ENCODE assay signal across 24 mouse cellular contexts in genomic region chr2:65828699-65829098, GRCm38 (mm10). TPM values are rescaled to one million over a fixed set of nuclear protein-coding genes. Genes with fewer than 3 reads are reported as not detected.
"Had no signal": no experiment of that assay in that cellular context is flagged by ENCODE, and none has a peak within 500 bp of the region (broad histone marks: within the 10 kb centered on the region; RNA-seq: fewer than 3 reads in every experiment).

No protein-coding gene starts in this region.

- H3K4me3 ChIP-seq: gastrocnemius, adult 2 months; heart, embryonic 10.5 days; heart, embryonic 12.5 days; hindbrain, embryonic 13.5 days; hindbrain, embryonic 15.5 days; kidney, embryonic 15.5 days; left cerebral cortex, adult 2 months; limb, embryonic 10.5 days; limb, embryonic 12.5 days had no signal

- H3K4me2 ChIP-seq: heart, embryonic 12.5 days; hindbrain, embryonic 13.5 days; hindbrain, embryonic 15.5 days; kidney, embryonic 15.5 days; limb, embryonic 12.5 days had no signal

- H3K9me3 ChIP-seq: heart, embryonic 10.5 days; heart, embryonic 12.5 days; hindbrain, embryonic 13.5 days; hindbrain, embryonic 15.5 days; kidney, embryonic 15.5 days; limb, embryonic 10.5 days had no signal

- H3K36me3 ChIP-seq: heart, embryonic 10.5 days; heart, embryonic 12.5 days; hindbrain, embryonic 13.5 days; hindbrain, embryonic 15.5 days; kidney, embryonic 15.5 days; limb, embryonic 10.5 days; limb, embryonic 12.5 days had no signal

- H3K9ac ChIP-seq: heart, embryonic 12.5 days; hindbrain, embryonic 13.5 days; hindbrain, embryonic 15.5 days; kidney, embryonic 15.5 days; limb, embryonic 12.5 days had no signal

- DNase-seq: gastrocnemius, adult 2 months; gastrocnemius, postnatal 10 days; gastrocnemius, postnatal 25 days; heart, adult 18-20 months; heart, postnatal 10 days; heart, postnatal 4 days; kidney, adult 11 months; kidney, adult 2 months; kidney, adult 9 months; kidney, postnatal 14 days; kidney, postnatal 36 days had no signal

- ATAC-seq: hindbrain, postnatal 0 days; intestine, embryonic 16.5 days had no signal

- H3K27ac ChIP-seq: gastrocnemius, adult 2 months; heart, embryonic 10.5 days; hindbrain, embryonic 13.5 days; hindbrain, embryonic 15.5 days; hindbrain, postnatal 0 days; kidney, embryonic 15.5 days; kidney, postnatal 0 days; left cerebral cortex, adult 2 months; limb, embryonic 10.5 days; limb, embryonic 12.5 days had no signal

- H3K27me3 ChIP-seq: heart, embryonic 12.5 days; hindbrain, embryonic 13.5 days; hindbrain, embryonic 15.5 days; kidney, embryonic 15.5 days; limb, embryonic 12.5 days had no signal

- H3K4me1 ChIP-seq: heart, embryonic 10.5 days; heart, embryonic 12.5 days; kidney, embryonic 15.5 days; limb, embryonic 10.5 days; limb, embryonic 12.5 days had no signal

RNA-seq across cellular contexts. Expression of gene Csrnp3, which starts 16.9 kb away (rescaled TPM):
- total RNA-seq: gastrocnemius, adult 2 months; granulocyte monocyte progenitor cell, adult 5-6 weeks; liver, adult 2 months had no signal
- polyA plus RNA-seq: liver, adult 2 months had no signal
